Mouse (Mus musculus): Measurements from ENCODE around the gene Fam222a.

Gene Fam222a

DNA sequence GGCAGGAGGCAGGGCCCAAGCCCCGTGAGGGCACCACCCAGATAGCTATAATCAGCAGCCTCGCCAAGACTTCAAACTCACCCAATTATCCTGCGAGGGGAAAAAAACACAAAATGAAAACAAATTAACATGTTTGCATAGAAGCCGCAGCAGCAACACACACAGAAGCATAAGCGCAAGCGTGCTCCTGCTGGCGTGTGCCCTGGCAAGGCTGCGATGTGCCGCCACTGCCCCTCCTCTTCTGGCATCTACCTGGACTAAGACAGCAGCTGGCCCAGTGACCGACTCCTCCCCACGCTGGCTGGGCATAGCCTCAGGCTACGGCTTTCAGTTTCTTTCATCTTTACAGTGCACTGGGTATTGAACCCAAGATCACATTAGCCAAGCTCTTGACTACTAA, 13.7 kb downstream of the Fam222a start:
- DNase-seq (ENCODE audit: inconsistent age in 2 of 2, low spot score in 1 of 2) = peak; percentile 50 to 77

DNA sequence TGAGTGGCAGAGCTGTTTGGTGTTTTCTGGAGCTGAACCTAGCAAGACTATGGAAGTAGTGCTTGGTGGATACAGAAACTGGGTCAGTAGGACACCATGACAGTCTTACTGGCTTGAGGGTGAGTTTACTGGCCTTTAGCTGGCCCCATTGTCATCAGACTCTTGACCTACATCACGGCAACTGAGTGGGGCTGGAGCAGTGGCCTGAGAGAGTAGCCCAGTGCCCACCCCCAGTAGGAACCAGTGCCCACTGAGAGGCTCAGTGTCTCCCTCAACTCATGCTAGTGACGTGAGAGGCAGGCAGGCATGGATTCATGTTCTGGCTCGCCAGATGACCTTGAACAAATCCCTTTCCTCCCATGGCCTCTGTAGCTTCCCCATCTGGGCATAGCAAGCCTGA, 15.2 kb downstream of the Fam222a start:
- peak in 1 of 2 experiments; percentile 73 for DNase-seq (ENCODE audit: inconsistent age in 2 of 2, low spot score in 1 of 2)

DNA sequence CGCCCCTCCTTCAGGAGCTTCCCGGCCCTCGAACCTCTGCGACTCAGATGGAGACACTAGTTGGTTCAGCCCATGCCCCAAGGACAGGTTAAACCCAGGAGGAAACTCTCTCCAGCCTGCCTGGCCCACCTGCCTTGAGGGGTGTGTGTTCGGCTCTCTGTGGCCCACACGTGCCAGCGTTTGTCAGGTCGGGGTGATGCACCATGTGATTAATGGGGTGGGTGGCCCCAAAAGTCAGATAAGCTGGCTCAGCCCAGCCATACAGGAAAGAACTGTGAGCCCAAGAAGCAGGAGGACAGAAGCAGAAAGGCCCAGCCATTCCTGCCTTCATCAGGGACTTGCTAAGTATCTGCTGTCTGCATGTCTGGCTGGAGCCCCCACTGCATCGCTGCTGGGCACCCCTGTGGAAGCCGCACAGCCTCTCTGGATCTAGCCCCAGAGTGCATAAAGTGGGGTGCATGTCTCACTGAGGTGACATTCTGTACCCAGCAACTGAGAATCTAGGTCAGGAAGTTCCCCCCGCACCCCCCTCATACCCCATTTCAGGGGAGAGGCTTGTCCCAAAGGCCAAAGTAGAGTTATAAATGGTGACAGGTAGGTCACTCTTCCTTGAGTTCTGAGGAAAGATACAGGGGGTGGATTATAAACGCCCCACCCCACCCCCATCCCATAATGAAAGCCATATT, 15.8 kb downstream of the Fam222a start:
- DNase-seq (ENCODE audit: inconsistent age in 2 of 2, low spot score in 1 of 2) = peak in 1 of 2 experiments; percentile 54

GRCm38 (mm10) chr5:114584293-114585104, 16.7 kb downstream of the Fam222a start:
- peak in 1 of 2 experiments; percentile 72 for DNase-seq (ENCODE audit: inconsistent age in 2 of 2, low spot score in 1 of 2)

- no peak for DNase-seq (ENCODE audit: inconsistent age in 2 of 2, low spot score in 1 of 2)
These were observed 17.9 kb downstream of the Fam222a start for GRCm38 (mm10) chr5:114585682-114586081.

- peak; percentile 81 to 91 for DNase-seq (ENCODE audit: inconsistent age in 2 of 2, low spot score in 1 of 2)
These were observed 20.1 kb downstream of the Fam222a start for GRCm38 (mm10) chr5:114587908-114588307.

- no peak for DNase-seq (ENCODE audit: inconsistent age in 2 of 2, low spot score in 1 of 2)
These were observed 20.6 kb downstream of the Fam222a start for GRCm38 (mm10) chr5:114588416-114588815.

- DNase-seq (ENCODE audit: inconsistent age in 2 of 2, low spot score in 1 of 2) = no peak
These were observed 21.2 kb downstream of the Fam222a start for GRCm38 (mm10) chr5:114589026-114589425.

DNA sequence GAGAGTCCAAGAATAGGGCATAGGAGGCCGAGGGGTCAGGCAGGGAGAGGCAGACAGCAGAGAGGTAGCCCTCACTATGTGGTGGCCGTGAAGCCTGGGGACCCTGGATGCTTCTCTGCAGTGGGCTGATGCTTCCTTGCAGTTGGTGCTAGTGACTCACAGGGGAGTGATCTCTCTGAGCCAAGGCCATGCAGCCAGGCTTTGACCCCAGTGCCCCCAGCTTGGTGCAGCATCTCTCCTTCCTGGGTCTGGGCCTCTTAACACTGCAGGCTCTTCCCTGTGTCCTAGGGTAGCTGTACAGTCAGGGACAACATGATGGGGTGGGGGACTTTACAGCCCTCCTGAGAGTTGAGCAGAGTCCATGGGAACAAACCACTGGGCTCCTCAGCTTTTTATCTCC, 21.6 kb downstream of the Fam222a start:
- DNase-seq (ENCODE audit: inconsistent age in 2 of 2, low spot score in 1 of 2) = peak; percentile 58 to 74

DNA sequence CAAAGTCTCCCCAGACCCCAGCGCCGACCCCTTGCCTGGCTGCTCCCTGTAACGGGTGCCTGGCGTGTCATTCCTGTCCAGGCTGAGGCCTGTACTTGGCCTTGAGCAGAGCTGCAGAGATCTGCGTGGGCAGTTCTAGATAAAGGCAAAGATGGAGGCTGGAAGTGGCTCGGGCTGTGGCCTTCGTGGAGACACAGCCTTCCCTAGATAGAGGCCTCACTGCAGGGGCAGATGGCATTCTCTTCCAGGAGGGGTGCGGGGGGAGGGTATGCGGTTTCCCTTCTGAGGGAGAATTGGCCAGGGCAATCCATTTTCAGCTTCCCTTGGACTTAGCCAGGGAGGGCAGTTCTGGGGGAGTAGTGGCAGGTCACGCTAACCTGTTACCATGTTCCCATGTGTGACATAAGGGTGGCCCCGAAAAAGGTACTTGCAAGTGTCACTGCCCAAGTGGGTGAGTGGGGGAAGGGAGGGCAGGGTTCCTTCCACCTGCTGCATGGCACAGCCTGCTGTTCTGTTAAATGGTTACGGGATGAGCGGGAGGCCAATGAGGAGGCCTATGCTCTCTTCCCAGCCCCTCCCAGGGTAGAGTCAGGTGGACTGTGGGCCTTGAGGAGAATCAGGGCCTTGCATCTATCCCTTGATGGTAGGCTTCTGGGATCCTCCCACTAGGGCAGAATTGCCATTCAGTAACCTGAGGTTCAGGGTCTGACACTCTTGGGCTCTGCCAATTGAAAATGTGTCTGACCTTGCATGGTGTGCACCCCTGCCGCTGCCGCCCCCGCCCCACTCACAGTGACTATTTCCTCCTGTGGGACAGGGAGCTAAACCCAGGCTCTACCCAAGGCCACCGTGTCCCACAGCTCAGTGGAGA, 22.5 kb downstream of the Fam222a start:
- peak; percentile 66 to 71 for DNase-seq (ENCODE audit: inconsistent age in 2 of 2, low spot score in 1 of 2)

DNA sequence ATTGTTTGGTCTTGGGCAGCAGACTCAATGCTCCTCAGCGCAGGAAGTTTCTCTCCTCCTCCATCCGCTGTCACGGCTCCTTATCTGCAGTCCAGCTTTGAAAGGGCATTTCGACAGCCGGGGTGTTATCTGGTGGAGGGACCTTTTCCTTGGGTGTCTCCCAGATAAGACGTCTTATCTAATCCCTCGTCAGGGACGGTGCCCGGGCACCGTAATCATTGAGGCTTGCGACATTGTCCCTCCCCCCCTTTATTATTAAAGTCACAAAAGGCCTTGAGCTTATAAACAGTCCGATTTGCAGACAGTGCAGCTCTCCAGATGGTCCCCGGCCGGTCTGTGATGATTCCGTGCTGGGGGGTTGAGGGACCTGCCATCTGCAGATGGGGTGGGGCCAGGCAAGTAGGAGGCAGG, 23.3 kb downstream of the Fam222a start:
- peak; percentile 76 to 91 for DNase-seq (ENCODE audit: inconsistent age in 2 of 2, low spot score in 1 of 2)

- peak; percentile 50 to 69 for DNase-seq (ENCODE audit: inconsistent age in 2 of 2, low spot score in 1 of 2)
These were observed 24.8 kb downstream of the Fam222a start for GRCm38 (mm10) chr5:114592463-114593160.

- no peak for DNase-seq (ENCODE audit: inconsistent age in 2 of 2, low spot score in 1 of 2)
These were observed 25.5 kb downstream of the Fam222a start for GRCm38 (mm10) chr5:114593161-114593821.

DNA sequence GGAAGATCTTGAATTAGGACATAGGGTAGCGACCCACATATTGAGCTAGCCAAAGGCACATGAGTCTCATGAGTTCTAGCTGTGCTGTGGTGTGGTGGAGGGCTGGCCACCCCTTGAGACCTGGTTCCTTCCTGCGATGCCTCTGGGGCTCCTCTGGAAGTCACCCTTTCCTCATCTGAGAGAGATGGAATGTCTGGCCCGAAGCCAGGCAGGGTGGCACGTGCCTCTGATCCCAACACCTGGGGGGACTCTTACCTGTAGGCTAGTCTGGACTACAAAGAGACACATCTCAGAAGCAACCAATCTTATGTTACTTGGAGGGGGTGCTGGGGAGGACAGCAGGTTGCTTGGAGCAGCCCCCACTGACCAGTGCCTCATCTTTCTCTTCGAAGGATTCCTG, 26.1 kb downstream of the Fam222a start:
- DNase-seq (ENCODE audit: inconsistent age in 2 of 2, low spot score in 1 of 2) = peak in 1 of 2 experiments; percentile 70

GRCm38 (mm10) chr5:114594741-114595241, 27.0 kb downstream of the Fam222a start:
- peak in 1 of 2 experiments; percentile 66 for DNase-seq (ENCODE audit: inconsistent age in 2 of 2, low spot score in 1 of 2)

- DNase-seq (ENCODE audit: inconsistent age in 2 of 2, low spot score in 1 of 2) = peak; percentile 58 to 77
These were observed 28.8 kb downstream of the Fam222a start for GRCm38 (mm10) chr5:114596604-114597003.

- DNase-seq (ENCODE audit: inconsistent age in 2 of 2, low spot score in 1 of 2) = peak in 1 of 2 experiments; percentile 67
These were observed 29.4 kb downstream of the Fam222a start for GRCm38 (mm10) chr5:114597222-114597621.

GRCm38 (mm10) chr5:114597652-114598051, 29.8 kb downstream of the Fam222a start:
- no peak for DNase-seq (ENCODE audit: inconsistent age in 2 of 2, low spot score in 1 of 2)

DNA sequence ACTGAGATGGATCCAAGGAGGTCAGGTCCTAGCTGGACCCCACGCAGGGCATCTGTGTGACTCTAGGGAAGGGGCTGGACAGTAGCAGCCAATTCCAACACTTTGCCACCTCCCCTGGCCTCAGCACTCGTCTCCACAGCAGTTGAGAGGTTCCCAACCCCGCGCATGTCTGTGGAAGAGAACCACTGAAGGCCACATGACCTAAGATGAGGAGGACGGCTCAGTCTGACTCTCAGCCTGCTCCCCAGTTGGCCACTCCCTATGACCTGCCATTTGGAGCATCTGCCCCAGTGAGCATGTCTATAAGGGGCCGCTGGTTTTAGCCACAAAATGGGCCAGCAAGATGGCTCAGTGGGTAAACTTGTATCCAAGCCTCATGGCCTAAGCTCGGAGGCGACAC, 34.2 kb downstream of the Fam222a start:
- DNase-seq (ENCODE audit: inconsistent age in 2 of 2, low spot score in 1 of 2) = no peak

- no peak for DNase-seq (ENCODE audit: inconsistent age in 2 of 2, low spot score in 1 of 2)
These were observed 36.2 kb downstream of the Fam222a start for GRCm38 (mm10) chr5:114603975-114604374.
